Mouse (Mus musculus) heart, embryonic 11.5 days (tissue): Measurements from ENCODE around the gene Kcnn4. TPM values are rescaled to one million over a fixed set of nuclear protein-coding genes. Genes with fewer than 3 reads are reported as not detected.

Source experiments
- ATAC-seq: fragments of 200-750 bp; cut with Nextera tagmentation; replicated peaks from 2 replicates; pipeline ENCODE4 v1.8.0; 2017; ENCODE audit warnings: moderate library complexity; ENCODE audit not compliant: insufficient number of reproducible peaks, low FRiP score, low TSS enrichment
- H3K27ac ChIP-seq: fragments of 300-500 bp; sonication (generic); 2 replicates; pipeline ENCODE4 v1.5.1; 2014; ENCODE audit warnings: mild to moderate bottlenecking, low read depth, low read length
- H3K27me3 ChIP-seq: fragments of 300-500 bp; sonication (generic); 2 replicates; pipeline ENCODE4 v1.6.1; 2014; ENCODE audit warnings: mild to moderate bottlenecking, low read length, mixed read lengths; ENCODE audit not compliant: control insufficient read depth, insufficient read depth
- H3K36me3 ChIP-seq: fragments of 300-500 bp; sonication (generic); 2 replicates; pipeline ENCODE4 v1.6.1; 2014; ENCODE audit warnings: mild to moderate bottlenecking, low read length, moderate library complexity, mixed read lengths; ENCODE audit not compliant: control insufficient read depth, insufficient read depth
- H3K4me1 ChIP-seq: fragments of 300-500 bp; sonication (generic); 2 replicates; pipeline ENCODE4 v1.6.1; 2014; ENCODE audit warnings: low read length; ENCODE audit not compliant: control insufficient read depth, insufficient read depth
- H3K4me2 ChIP-seq: fragments of 300-500 bp; sonication (generic); 2 replicates; pipeline ENCODE4 v1.6.1; 2014; ENCODE audit warnings: mild to moderate bottlenecking, moderate library complexity
- H3K4me3 ChIP-seq: fragments of 300-500 bp; sonication (generic); 2 replicates; pipeline ENCODE4 v1.5.1; 2014; ENCODE audit warnings: low read depth, low read length
- H3K9ac ChIP-seq: fragments of 300-500 bp; sonication (generic); 2 replicates; pipeline ENCODE4 v1.6.1; 2014; ENCODE audit warnings: mild to moderate bottlenecking, low read depth, low read length, moderate library complexity
- H3K9me3 ChIP-seq: fragments of 300-500 bp; sonication (generic); replicated peaks from 2 replicates; pipeline ENCODE4 v1.6.1; 2016; ENCODE audit warnings: low read length; ENCODE audit not compliant: control insufficient read depth
- whole genome bisulfite sequencing: fragments of 180-500 bp; shearing (Covaris S2); extraction: QIAGEN DNeasy Blood & Tissue Kit; methylation state at CpG from one replicate; pipeline ENCODE4 v1.1.7; 2014; ENCODE audit not compliant: insufficient replicate concordance; 5-methylcytosine and 5-hydroxymethylcytosine counted together
- polyA plus RNA-seq: library from polyadenylated mRNA; unstranded; fragments of >200 nt; fragmentation: Nextera tagmentation; extraction: Ambion mirVana; gene quantifications from 2 replicates; pipeline ENCODE4 v1.2.1, GENCODE M21; 2014

The Kcnn4 gene
- polyA plus RNA-seq, 1 experiment from 2014 or later: 11.2 TPM

- ATAC-seq: no peak
- Histone ChIP-seq H3K4me1 (peaks cover 4% of the 10 kb centered on the region), H3K9me3 (no peaks in the 10 kb centered on the region), H3K4me2 (peak overlapping the region; percentile 64), H3K9ac (0 out of 2 replicates have a peak overlapping the region, but pooled peaks have one; percentile 22), H3K4me3 (0 out of 2 replicates have a peak overlapping the region, but pooled peaks have one; percentile 5), H3K27ac (no peak overlapping the region), H3K27me3 (peaks cover 8% of the 10 kb centered on the region; the same call in 1 of the 2 replicates), H3K36me3 (no peaks in the 10 kb centered on the region)
- 72% methylated on average over 10 of the region's 10 CpGs for WGBS
Observed at GRCm38 (mm10) chr7:24378049-24378701, 8.1 kb downstream of the Kcnn4 start.

GRCm38 (mm10) chr7:24379934-24380333, 9.9 kb downstream of the Kcnn4 start:
- no peak for ATAC-seq

DNA sequence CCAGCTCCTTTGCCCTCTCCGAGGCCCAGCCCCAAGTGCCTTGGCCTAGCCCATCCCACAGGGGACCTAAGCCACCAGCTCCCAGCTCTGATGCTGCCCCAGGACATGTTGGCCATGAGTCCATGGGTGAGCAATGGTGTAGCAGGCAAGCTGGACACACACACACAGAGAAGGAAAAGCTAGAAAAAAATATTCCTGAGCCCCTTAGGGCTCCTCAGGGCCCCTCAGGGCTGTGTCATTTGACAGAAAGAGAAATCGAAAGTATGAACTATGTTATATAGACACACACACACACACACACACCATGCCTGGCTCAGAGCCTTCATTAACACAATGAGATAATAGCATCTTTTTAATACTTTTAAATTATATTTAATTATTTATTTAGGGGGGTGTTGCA, 10.3 kb downstream of the Kcnn4 start:
- no peak for ATAC-seq
- Histone ChIP-seq H3K9ac (no peak overlapping the region), H3K27ac (no peak overlapping the region), H3K4me1 (peaks cover 4% of the 10 kb centered on the region; the same call in 1 of the 2 replicates), H3K27me3 (peaks cover 8% of the 10 kb centered on the region; the same call in 1 of the 2 replicates), H3K4me2 (no peak overlapping the region), H3K9me3 (no peaks in the 10 kb centered on the region), H3K4me3 (no peak overlapping the region), H3K36me3 (no peaks in the 10 kb centered on the region)
- WGBS: 68% methylated on average over 2 of the region's 2 CpGs

More at GRCm38 (mm10) chr7:24379934-24380333, 9.9 kb downstream of the Kcnn4 start:
- Histone ChIP-seq H3K4me3 (no peak overlapping the region), H3K4me1 (peaks cover 4% of the 10 kb centered on the region; the same call in 1 of the 2 replicates), H3K4me2 (no peak overlapping the region), H3K9ac (no peak overlapping the region), H3K27ac (no peak overlapping the region), H3K36me3 (no peaks in the 10 kb centered on the region), H3K9me3 (no peaks in the 10 kb centered on the region), H3K27me3 (peaks cover 8% of the 10 kb centered on the region; the same call in 1 of the 2 replicates)
- 44% methylated on average over 7 of the region's 7 CpGs for WGBS

DNA sequence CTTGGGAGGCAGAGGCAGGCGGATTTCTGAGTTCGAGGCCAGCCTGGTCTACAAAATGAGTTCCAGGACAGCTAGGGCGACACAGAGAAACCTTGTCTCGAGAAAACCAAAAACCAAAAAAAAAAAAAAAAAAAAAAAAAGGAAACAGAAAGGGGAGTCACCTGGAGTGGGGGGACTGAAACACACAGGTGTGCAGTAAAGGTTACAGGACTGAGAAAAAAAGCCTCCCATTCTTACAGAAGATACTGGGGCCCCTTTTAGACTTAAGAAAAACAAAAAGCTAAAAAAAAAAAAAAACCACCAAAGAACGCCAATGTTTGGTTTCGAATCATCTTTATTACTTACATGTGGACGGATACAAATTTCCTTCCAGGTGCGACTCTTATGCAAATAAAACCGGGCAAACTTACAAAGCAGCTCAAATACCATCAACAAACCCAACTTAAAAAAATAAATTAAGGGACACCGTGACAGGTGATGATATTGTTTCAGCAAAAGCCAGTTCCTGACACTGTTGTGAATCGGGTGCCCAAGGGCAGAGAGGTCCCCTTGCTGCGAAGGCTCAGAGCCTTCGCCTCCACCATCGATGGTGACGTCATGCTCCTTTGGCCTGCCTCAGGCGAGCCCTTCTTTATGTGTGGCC, 12.8 kb downstream of the Kcnn4 start:
- Histone ChIP-seq H3K27me3 (peaks cover 4% of the 10 kb centered on the region; the same call in 1 of the 2 replicates), H3K9me3 (no peaks in the 10 kb centered on the region), H3K27ac (peak overlapping the region; percentile 58; the same call in 1 of the 2 replicates), H3K9ac (no peak overlapping the region), H3K36me3 (no peaks in the 10 kb centered on the region), H3K4me1 (no peaks in the 10 kb centered on the region), H3K4me3 (no peak overlapping the region), H3K4me2 (peak overlapping the region; percentile 25; the same call in 1 of the 2 replicates)
- ATAC-seq: no peak
- 78% methylated on average over 16 of the region's 16 CpGs for WGBS

DNA sequence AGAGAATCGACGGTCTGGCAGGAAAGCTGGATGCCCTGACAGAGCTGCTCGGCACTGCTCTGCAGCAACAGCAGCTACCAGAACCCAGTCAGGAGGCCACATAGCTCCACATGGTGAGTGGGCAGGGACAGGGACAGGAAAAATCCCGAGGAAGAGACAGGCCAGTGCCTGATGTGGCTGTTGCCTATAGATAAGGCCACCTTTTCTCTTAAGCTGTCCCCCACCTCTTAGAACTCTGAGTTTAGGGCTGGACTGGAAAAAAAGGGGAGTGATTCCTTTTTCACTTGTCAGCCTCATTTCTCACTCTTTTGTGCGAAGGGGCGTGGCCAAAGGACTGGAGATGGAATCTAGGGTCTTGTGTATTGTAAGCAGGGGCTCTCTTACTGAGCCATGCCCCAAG, 14.0 kb downstream of the Kcnn4 start:
- Histone ChIP-seq H3K4me2 (peak overlapping the region; percentile 25; the same call in 1 of the 2 replicates), H3K4me3 (no peak overlapping the region), H3K27me3 (no peaks in the 10 kb centered on the region), H3K9me3 (no peaks in the 10 kb centered on the region), H3K27ac (peak overlapping the region; percentile 58), H3K4me1 (no peaks in the 10 kb centered on the region), H3K36me3 (no peaks in the 10 kb centered on the region), H3K9ac (peak overlapping the region; percentile 52; the same call in 1 of the 2 replicates)
- 51% methylated on average over 6 of the region's 6 CpGs for WGBS
- ATAC-seq: peak; percentile 71; the same call in 1 of the 2 replicates

DNA sequence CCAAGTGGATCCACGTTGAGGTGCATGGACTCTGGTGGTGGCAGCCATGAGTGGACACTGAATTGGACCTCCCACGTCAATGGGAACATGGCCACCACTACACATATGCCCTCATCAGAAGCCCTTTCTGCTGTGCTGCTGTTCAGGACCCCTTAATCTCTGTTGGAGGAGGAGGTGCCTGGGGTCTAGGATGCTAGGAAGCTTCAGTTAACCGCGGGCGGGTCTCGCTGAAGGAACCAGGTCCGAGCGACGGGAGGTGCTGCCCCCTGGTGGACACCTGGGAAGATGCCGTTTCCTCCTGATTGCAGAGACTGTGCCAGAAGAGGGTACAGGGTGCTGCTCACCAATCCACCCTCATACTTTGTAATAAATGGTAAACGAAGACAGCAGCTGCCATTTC, 14.8 kb downstream of the Kcnn4 start:
- peak overlapping the region; percentile 17; the same call in 1 of the 2 replicates for H3K4me2 ChIP-seq
- H3K27ac ChIP-seq: no peak overlapping the region
- no peak for ATAC-seq
- no peaks in the 10 kb centered on the region for H3K27me3 ChIP-seq
- H3K9me3 ChIP-seq: no peaks in the 10 kb centered on the region
- H3K4me3 ChIP-seq: no peak overlapping the region
- H3K9ac ChIP-seq: no peak overlapping the region
- no peaks in the 10 kb centered on the region for H3K4me1 ChIP-seq
- 9% methylated on average over 11 of the region's 11 CpGs for WGBS
- H3K36me3 ChIP-seq: no peaks in the 10 kb centered on the region

DNA sequence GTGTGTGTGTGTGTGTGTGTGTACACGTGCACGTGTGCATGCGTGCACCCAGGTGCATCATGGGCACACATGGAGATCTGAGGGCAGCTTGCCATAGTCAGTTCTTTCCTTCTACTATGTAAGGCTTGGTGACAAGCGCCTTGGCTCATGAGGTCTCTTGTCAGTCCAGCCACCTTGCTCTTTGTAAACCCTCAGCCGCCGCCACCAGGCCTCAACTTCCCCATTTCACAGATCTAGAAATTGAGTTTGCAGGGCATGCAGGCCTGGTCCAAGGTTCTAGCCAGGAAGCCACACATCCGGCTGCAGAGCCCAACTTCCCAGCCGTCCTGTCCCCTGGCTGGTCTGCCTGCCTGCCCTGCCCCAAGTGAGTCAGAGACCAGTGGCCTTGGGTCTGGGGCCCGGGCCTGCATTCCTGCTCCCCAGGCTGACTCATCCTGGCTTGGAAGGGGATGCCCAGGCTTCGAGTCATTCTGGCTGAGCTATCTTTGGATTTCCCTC, 17.0 kb downstream of the Kcnn4 start:
- no peaks in the 10 kb centered on the region for H3K36me3 ChIP-seq
- H3K4me3 ChIP-seq: no peak overlapping the region
- H3K27ac ChIP-seq: no peak overlapping the region
- H3K9ac ChIP-seq: 0 out of 2 replicates have a peak overlapping the region, but pooled peaks have one; percentile 10
- H3K27me3 ChIP-seq: no peaks in the 10 kb centered on the region
- H3K9me3 ChIP-seq: no peaks in the 10 kb centered on the region
- no peaks in the 10 kb centered on the region for H3K4me1 ChIP-seq
- no peak overlapping the region for H3K4me2 ChIP-seq
- no peak for ATAC-seq
- WGBS: 73% methylated on average over 10 of the region's 10 CpGs

DNA sequence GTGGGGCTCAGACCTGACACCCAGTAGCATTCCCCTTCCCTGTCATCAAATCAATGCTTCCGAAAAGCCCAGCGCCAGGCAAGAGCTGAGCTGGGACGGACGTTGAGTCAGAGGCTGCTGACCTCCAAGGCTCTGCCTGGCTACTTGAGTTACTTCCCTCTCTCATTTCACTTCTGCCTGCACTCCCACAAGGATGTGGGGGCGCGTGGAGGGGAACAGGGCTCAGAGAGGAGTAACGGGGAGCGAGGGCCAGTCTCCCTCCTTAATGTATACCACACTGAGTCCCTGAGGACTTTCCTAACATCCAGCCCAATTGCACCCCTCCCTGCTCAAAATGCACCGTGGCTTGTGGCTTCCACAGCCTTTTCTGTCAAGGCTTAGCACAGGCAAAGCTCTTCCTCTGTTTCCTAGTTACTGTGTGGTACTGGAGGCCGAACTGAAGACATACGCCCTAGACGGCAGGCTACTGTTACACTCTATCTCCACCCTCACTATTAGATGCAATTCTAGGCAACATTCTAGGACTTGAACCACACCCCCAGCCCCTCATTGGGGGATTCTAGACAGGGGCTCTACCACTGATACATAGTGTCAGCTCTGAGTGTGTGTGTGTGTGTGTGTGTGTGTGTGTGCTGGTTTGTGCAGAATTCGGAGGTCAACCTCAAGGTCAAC, 19.6 kb downstream of the Kcnn4 start:
- H3K9me3 ChIP-seq: no peaks in the 10 kb centered on the region
- H3K9ac ChIP-seq: no peak overlapping the region
- no peak overlapping the region for H3K27ac ChIP-seq
- no peaks in the 10 kb centered on the region for H3K4me1 ChIP-seq
- H3K36me3 ChIP-seq: no peaks in the 10 kb centered on the region
- no peak overlapping the region for H3K4me3 ChIP-seq
- no peaks in the 10 kb centered on the region for H3K27me3 ChIP-seq
- WGBS: 66% methylated on average over 13 of the region's 13 CpGs
- ATAC-seq: no peak
- H3K4me2 ChIP-seq: no peak overlapping the region
